Comparison of ENCODE assay signal across 12 mouse cellular contexts in genomic region chr6:121043434-121044189, GRCm38 (mm10).
DNase-seq lines count a peak whose midpoint lies in the region; ATAC-seq lines count a peak whose summit lies in the region.
"Had no signal": no experiment of that assay in that cellular context is flagged by ENCODE, and none has a peak within 500 bp of the region (broad histone marks: within the 10 kb centered on the region; RNA-seq: fewer than 3 reads in every experiment).

No protein-coding gene starts in this region.

- 36% methylated on average over 14 of the region's 14 CpGs for WGBS in lung, embryonic 16.5 days
- 41% methylated on average over 14 of the region's 14 CpGs for WGBS in limb, embryonic 12.5 days

- peaks cover 23% of the 10 kb centered on the region for H3K4me1 ChIP-seq in lung, embryonic 16.5 days (replicated peaks; ENCODE audit: control insufficient read depth, insufficient read depth, low read length)
- H3K4me1 ChIP-seq in limb, embryonic 12.5 days (replicated peaks), result peaks cover 33% of the 10 kb centered on the region

- peaks cover 5% of the 10 kb centered on the region; the same call in 1 of the 2 replicates for H3K36me3 ChIP-seq in lung, embryonic 16.5 days (ENCODE audit: control insufficient read depth, insufficient read depth, low read length)
- H3K36me3 ChIP-seq in limb, embryonic 12.5 days, result peaks cover 24% of the 10 kb centered on the region

- H3K9me3 ChIP-seq in lung, embryonic 16.5 days (ENCODE audit: control insufficient read depth, low read length), result no peaks in the 10 kb centered on the region
- H3K9me3 ChIP-seq in limb, embryonic 12.5 days, result no peaks in the 10 kb centered on the region
- H3K9me3 ChIP-seq: midbrain, embryonic 10.5 days had no signal

- no peak overlapping the region for H3K4me2 ChIP-seq in lung, embryonic 16.5 days (ENCODE audit: low read depth, low read length)
- H3K4me2 ChIP-seq in limb, embryonic 12.5 days, result peak overlapping the region; percentile 21; the same call in 1 of the 2 replicates
- H3K4me2 ChIP-seq: liver, embryonic 11.5 days had no signal

- ATAC-seq in lung, embryonic 16.5 days (ENCODE audit: low read depth), result peak; percentile 82
- ATAC-seq in limb, embryonic 12.5 days (ENCODE audit: insufficient number of reproducible peaks, insufficient read depth, low FRiP score, low TSS enrichment, low read depth), result peak; percentile 61
- no peak for ATAC-seq in activated CD4-positive, CD25-positive, alpha-beta regulatory T cell, adult 4 months

- no peaks in the 10 kb centered on the region for H3K27me3 ChIP-seq in lung, embryonic 16.5 days (ENCODE audit: control insufficient read depth, insufficient read depth, low read depth, low read length)
- H3K27me3 ChIP-seq in limb, embryonic 12.5 days, result no peaks in the 10 kb centered on the region

- no peak overlapping the region for H3K4me3 ChIP-seq in lung, embryonic 16.5 days (ENCODE audit: low read length)
- H3K4me3 ChIP-seq in limb, embryonic 12.5 days (replicated peaks), result no peak overlapping the region
- H3K4me3 ChIP-seq: midbrain, embryonic 10.5 days had no signal

- DNase-seq in embryo, embryonic 10.5 days (ENCODE audit: low spot score), result peak; percentile 23
- no peak for DNase-seq in embryo, embryonic 11 days
- no peak for DNase-seq in lung, postnatal 14 days
- DNase-seq in B cell, adult 2 months, result no peak
- no peak for DNase-seq in frontal cortex, adult 2 months (ENCODE audit: extremely low spot score in 1 of 2, low spot score in 1 of 2)
- DNase-seq: cerebellum, adult 8-10 months; gastrocnemius, postnatal 10 days had no signal

- H3K9ac ChIP-seq in lung, embryonic 16.5 days (ENCODE audit: low read length), result no peak overlapping the region
- no peak overlapping the region for H3K9ac ChIP-seq in limb, embryonic 12.5 days (replicated peaks)

- H3K27ac ChIP-seq in lung, embryonic 16.5 days (ENCODE audit: low read length), result peak overlapping the region; percentile 72
- peak overlapping the region; percentile 76 for H3K27ac ChIP-seq in limb, embryonic 12.5 days
- H3K27ac ChIP-seq: midbrain, embryonic 10.5 days had no signal
